Mouse (Mus musculus): ENCODE results near the gene Apobec4. TPM values are rescaled to one million over a fixed set of nuclear protein-coding genes. Genes with fewer than 3 reads are reported as not detected.

Apobec4 gene
- not detected in 2 replicates for polyA plus RNA-seq (2014; fragmentation: Nextera tagmentation; extraction: Ambion mirVana)

- WGBS: 66% methylated on average over 13 of the region's 13 CpGs
- ATAC-seq (ENCODE audit: insufficient read depth, low FRiP score, low TSS enrichment): no peak
Observed at GRCm38 (mm10) chr1:152750312-152750965, at the start of gene Apobec4. Gene Apobec4 (plus strand): TSS chr1:152750551.

GRCm38 (mm10) chr1:152701066-152701465, 49.3 kb upstream of the Apobec4 start:
- H3K27me3 ChIP-seq (ENCODE audit: control insufficient read depth, insufficient read depth, low read length): no peaks in the 10 kb centered on the region
- WGBS: 82% methylated on average over 5 of the region's 5 CpGs
- no peaks in the 10 kb centered on the region for H3K36me3 ChIP-seq (ENCODE audit: control insufficient read depth, insufficient read depth, low read length)
- H3K4me3 ChIP-seq (ENCODE audit: low read depth, low read length): no peak overlapping the region
- no peak for DNase-seq (ENCODE audit: low spot score)
- no peak overlapping the region for H3K27ac ChIP-seq (ENCODE audit: low read depth, low read length)
- no peaks in the 10 kb centered on the region for H3K4me1 ChIP-seq (ENCODE audit: control insufficient read depth, insufficient read depth, low read length)
- no peak overlapping the region for H3K9ac ChIP-seq (ENCODE audit: low read length)
- H3K9me3 ChIP-seq (ENCODE audit: control insufficient read depth, low read length): no peaks in the 10 kb centered on the region
- H3K4me2 ChIP-seq (ENCODE audit: low read depth): no peak overlapping the region
- no peak for ATAC-seq (ENCODE audit: insufficient read depth, low FRiP score, low TSS enrichment)

More at GRCm38 (mm10) chr1:152750312-152750965, at the start of gene Apobec4:
- H3K9ac ChIP-seq (ENCODE audit: low read length): no peak within 1 kb of the TSS
- no peak within 1 kb of the TSS for H3K4me3 ChIP-seq (ENCODE audit: low read depth, low read length)
- no peaks in the 10 kb centered on the region for H3K9me3 ChIP-seq (ENCODE audit: control insufficient read depth, low read length)
- H3K27ac ChIP-seq (ENCODE audit: low read depth, low read length): no peak within 1 kb of the TSS
- no peak within 1 kb of the TSS for H3K4me2 ChIP-seq (ENCODE audit: low read depth)
- DNase-seq (ENCODE audit: low spot score): no peak
- H3K27me3 ChIP-seq (ENCODE audit: control insufficient read depth, insufficient read depth, low read length): no peaks in the 10 kb centered on the region
- no peaks in the 10 kb centered on the region for H3K4me1 ChIP-seq (ENCODE audit: control insufficient read depth, insufficient read depth, low read length)
- no peaks in the 10 kb centered on the region for H3K36me3 ChIP-seq (ENCODE audit: control insufficient read depth, insufficient read depth, low read length)

GRCm38 (mm10) chr1:152702920-152703319, 47.4 kb upstream of the Apobec4 start:
- no peaks in the 10 kb centered on the region for H3K36me3 ChIP-seq (ENCODE audit: control insufficient read depth, insufficient read depth, low read length)
- no peaks in the 10 kb centered on the region for H3K27me3 ChIP-seq (ENCODE audit: control insufficient read depth, insufficient read depth, low read length)
- no peaks in the 10 kb centered on the region for H3K4me1 ChIP-seq (ENCODE audit: control insufficient read depth, insufficient read depth, low read length)
- no peak overlapping the region for H3K27ac ChIP-seq (ENCODE audit: low read depth, low read length)
- no peak overlapping the region for H3K4me2 ChIP-seq (ENCODE audit: low read depth)
- WGBS: 36% methylated on average over 6 of the region's 6 CpGs
- H3K9me3 ChIP-seq (ENCODE audit: control insufficient read depth, low read length): no peaks in the 10 kb centered on the region
- DNase-seq (ENCODE audit: low spot score): no peak
- no peak overlapping the region for H3K4me3 ChIP-seq (ENCODE audit: low read depth, low read length)
- ATAC-seq (ENCODE audit: insufficient read depth, low FRiP score, low TSS enrichment): no peak
- H3K9ac ChIP-seq (ENCODE audit: low read length): no peak overlapping the region

GRCm38 (mm10) chr1:152703941-152704340, 46.4 kb upstream of the Apobec4 start:
- Histone ChIP-seq H3K4me2 (ENCODE audit: low read depth) (no peak overlapping the region), H3K9ac (ENCODE audit: low read length) (no peak overlapping the region), H3K4me1 (ENCODE audit: control insufficient read depth, insufficient read depth, low read length) (no peaks in the 10 kb centered on the region), H3K27ac (ENCODE audit: low read depth, low read length) (no peak overlapping the region), H3K36me3 (ENCODE audit: control insufficient read depth, insufficient read depth, low read length) (no peaks in the 10 kb centered on the region), H3K27me3 (ENCODE audit: control insufficient read depth, insufficient read depth, low read length) (no peaks in the 10 kb centered on the region), H3K9me3 (ENCODE audit: control insufficient read depth, low read length) (no peaks in the 10 kb centered on the region), H3K4me3 (ENCODE audit: low read depth, low read length) (no peak overlapping the region)
- DNase-seq (ENCODE audit: low spot score): no peak
- ATAC-seq (ENCODE audit: insufficient read depth, low FRiP score, low TSS enrichment): no peak
- 62% methylated on average over 6 of the region's 6 CpGs for WGBS

GRCm38 (mm10) chr1:152707560-152707959, 42.8 kb upstream of the Apobec4 start:
- Histone ChIP-seq H3K36me3 (ENCODE audit: control insufficient read depth, insufficient read depth, low read length) (no peaks in the 10 kb centered on the region), H3K9ac (ENCODE audit: low read length) (no peak overlapping the region), H3K27ac (ENCODE audit: low read depth, low read length) (no peak overlapping the region), H3K9me3 (ENCODE audit: control insufficient read depth, low read length) (no peaks in the 10 kb centered on the region), H3K4me2 (ENCODE audit: low read depth) (no peak overlapping the region), H3K4me1 (ENCODE audit: control insufficient read depth, insufficient read depth, low read length) (no peaks in the 10 kb centered on the region), H3K4me3 (ENCODE audit: low read depth, low read length) (no peak overlapping the region), H3K27me3 (ENCODE audit: control insufficient read depth, insufficient read depth, low read length) (no peaks in the 10 kb centered on the region)
- no peak for DNase-seq (ENCODE audit: low spot score)
- 84% methylated on average over 2 of the region's 2 CpGs for WGBS
- ATAC-seq (ENCODE audit: insufficient read depth, low FRiP score, low TSS enrichment): no peak

- whole genome bisulfite sequencing: 93% methylated on average over 4 of the region's 4 CpGs
- no peak for ATAC-seq (ENCODE audit: insufficient read depth, low FRiP score, low TSS enrichment)
- no peak for DNase-seq (ENCODE audit: low spot score)
Observed at GRCm38 (mm10) chr1:152711037-152711436, 39.3 kb upstream of the Apobec4 start.

GRCm38 (mm10) chr1:152713924-152714323, 36.4 kb upstream of the Apobec4 start:
- Histone ChIP-seq H3K4me3 (ENCODE audit: low read depth, low read length) (no peak overlapping the region), H3K27me3 (ENCODE audit: control insufficient read depth, insufficient read depth, low read length) (no peaks in the 10 kb centered on the region), H3K9ac (ENCODE audit: low read length) (no peak overlapping the region), H3K4me1 (ENCODE audit: control insufficient read depth, insufficient read depth, low read length) (no peaks in the 10 kb centered on the region), H3K27ac (ENCODE audit: low read depth, low read length) (no peak overlapping the region), H3K4me2 (ENCODE audit: low read depth) (no peak overlapping the region), H3K36me3 (ENCODE audit: control insufficient read depth, insufficient read depth, low read length) (no peaks in the 10 kb centered on the region), H3K9me3 (ENCODE audit: control insufficient read depth, low read length) (no peaks in the 10 kb centered on the region)
- ATAC-seq (ENCODE audit: insufficient read depth, low FRiP score, low TSS enrichment) (no peak), DNase-seq (ENCODE audit: low spot score) (no peak)
- WGBS: 91% methylated on average over 4 of the region's 4 CpGs

More at GRCm38 (mm10) chr1:152711037-152711436, 39.3 kb upstream of the Apobec4 start:
- H3K27me3 ChIP-seq (ENCODE audit: control insufficient read depth, insufficient read depth, low read length): no peaks in the 10 kb centered on the region
- no peak overlapping the region for H3K27ac ChIP-seq (ENCODE audit: low read depth, low read length)
- no peaks in the 10 kb centered on the region for H3K4me1 ChIP-seq (ENCODE audit: control insufficient read depth, insufficient read depth, low read length)
- no peak overlapping the region for H3K4me3 ChIP-seq (ENCODE audit: low read depth, low read length)
- no peak overlapping the region for H3K9ac ChIP-seq (ENCODE audit: low read length)
- no peaks in the 10 kb centered on the region for H3K9me3 ChIP-seq (ENCODE audit: control insufficient read depth, low read length)
- H3K4me2 ChIP-seq (ENCODE audit: low read depth): no peak overlapping the region
- H3K36me3 ChIP-seq (ENCODE audit: control insufficient read depth, insufficient read depth, low read length): no peaks in the 10 kb centered on the region

- no peak overlapping the region for H3K9ac ChIP-seq (ENCODE audit: low read length)
- H3K4me3 ChIP-seq (ENCODE audit: low read depth, low read length): no peak overlapping the region
- H3K36me3 ChIP-seq (ENCODE audit: control insufficient read depth, insufficient read depth, low read length): no peaks in the 10 kb centered on the region
- DNase-seq (ENCODE audit: low spot score) (no peak), ATAC-seq (ENCODE audit: insufficient read depth, low FRiP score, low TSS enrichment) (no peak)
- 87% methylated on average over 3 of the region's 3 CpGs for WGBS
- H3K9me3 ChIP-seq (ENCODE audit: control insufficient read depth, low read length): no peaks in the 10 kb centered on the region
- H3K27me3 ChIP-seq (ENCODE audit: control insufficient read depth, insufficient read depth, low read length): no peaks in the 10 kb centered on the region
- H3K4me1 ChIP-seq (ENCODE audit: control insufficient read depth, insufficient read depth, low read length): no peaks in the 10 kb centered on the region
- no peak overlapping the region for H3K27ac ChIP-seq (ENCODE audit: low read depth, low read length)
- H3K4me2 ChIP-seq (ENCODE audit: low read depth): no peak overlapping the region
Observed at GRCm38 (mm10) chr1:152714405-152714804, 35.9 kb upstream of the Apobec4 start.

- no peak overlapping the region for H3K27ac ChIP-seq (ENCODE audit: low read depth, low read length)
- DNase-seq (ENCODE audit: low spot score) (no peak), ATAC-seq (ENCODE audit: insufficient read depth, low FRiP score, low TSS enrichment) (no peak)
- no peaks in the 10 kb centered on the region for H3K36me3 ChIP-seq (ENCODE audit: control insufficient read depth, insufficient read depth, low read length)
- no peak overlapping the region for H3K9ac ChIP-seq (ENCODE audit: low read length)
- no peaks in the 10 kb centered on the region for H3K9me3 ChIP-seq (ENCODE audit: control insufficient read depth, low read length)
- no peak overlapping the region for H3K4me2 ChIP-seq (ENCODE audit: low read depth)
- no peaks in the 10 kb centered on the region for H3K27me3 ChIP-seq (ENCODE audit: control insufficient read depth, insufficient read depth, low read length)
- H3K4me1 ChIP-seq (ENCODE audit: control insufficient read depth, insufficient read depth, low read length): no peaks in the 10 kb centered on the region
- WGBS: 86% methylated on average over 1 of the region's 1 CpGs
- H3K4me3 ChIP-seq (ENCODE audit: low read depth, low read length): no peak overlapping the region
Observed at GRCm38 (mm10) chr1:152717329-152717728, 33.0 kb upstream of the Apobec4 start.

All from neural tube, embryonic 11.5 days (tissue).